Mouse (Mus musculus) C2C12 (cell line): ENCODE results near the gene Uap1l1.

ENCODE experiments used
- CEBPB ChIP-seq: IDR thresholded peaks from one replicate; pipeline ENCODE4 v1.6.1; 2011; ENCODE audit warnings: low read depth, mild to moderate bottlenecking, control low read depth, moderate library complexity
- CTCF ChIP-seq: IDR thresholded peaks from one replicate; pipeline ENCODE4 v1.5.1; 2011; ENCODE audit not compliant: control insufficient read depth, insufficient read depth, insufficient read length
- MAX ChIP-seq: IDR thresholded peaks from one replicate; pipeline ENCODE4 v1.6.1; 2011; ENCODE audit warnings: mild to moderate bottlenecking, control low read depth
- MYOD1 ChIP-seq: IDR thresholded peaks from one replicate; pipeline ENCODE4 v1.6.1; 2011; ENCODE audit warnings: low read depth; ENCODE audit not compliant: control insufficient read depth, insufficient read length
- MYOG ChIP-seq: IDR thresholded peaks from one replicate; pipeline ENCODE4 v1.6.1; 2011; ENCODE audit not compliant: control insufficient read depth, insufficient read length; ENCODE audit errors: extremely low read depth

GRCm38 (mm10) chr2:25331470-25331869, 34.0 kb downstream of the Uap1l1 start:
- TF ChIP-seq CTCF (no peak), CEBPB (no peak), MYOD1 (no peak), MAX (no peak), MYOG (no peak)
